Mouse (Mus musculus): ENCODE data around the gene Macrod1.

DNA sequence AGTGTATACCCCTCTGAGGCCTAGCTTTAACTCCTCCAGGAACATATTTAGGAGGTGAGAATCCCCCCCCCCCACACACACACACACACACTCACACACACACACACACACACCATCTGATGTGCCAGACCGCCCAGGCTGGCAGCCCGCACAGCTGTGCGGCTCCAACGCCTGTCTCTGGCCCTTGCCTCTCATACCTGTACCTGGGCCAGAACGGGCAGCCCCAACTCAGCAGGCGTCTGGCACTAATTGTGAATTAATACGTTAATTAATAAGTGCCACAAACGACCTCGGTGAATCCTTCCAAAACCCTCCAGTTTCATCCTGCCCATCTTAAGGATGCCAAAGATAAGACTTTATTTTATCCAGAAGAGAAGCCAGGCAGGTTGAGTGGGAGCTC lies 76.8 kb downstream of the Macrod1 start:
- TF ChIP-seq CTCF (IDR thresholded peaks at IDR 0.05) (no peak), EP300 (IDR thresholded peaks at IDR 0.05) (no peak)

All from lung, postnatal 0 days (tissue).